Mouse (Mus musculus): ENCODE results near the gene Ace.

DNA sequence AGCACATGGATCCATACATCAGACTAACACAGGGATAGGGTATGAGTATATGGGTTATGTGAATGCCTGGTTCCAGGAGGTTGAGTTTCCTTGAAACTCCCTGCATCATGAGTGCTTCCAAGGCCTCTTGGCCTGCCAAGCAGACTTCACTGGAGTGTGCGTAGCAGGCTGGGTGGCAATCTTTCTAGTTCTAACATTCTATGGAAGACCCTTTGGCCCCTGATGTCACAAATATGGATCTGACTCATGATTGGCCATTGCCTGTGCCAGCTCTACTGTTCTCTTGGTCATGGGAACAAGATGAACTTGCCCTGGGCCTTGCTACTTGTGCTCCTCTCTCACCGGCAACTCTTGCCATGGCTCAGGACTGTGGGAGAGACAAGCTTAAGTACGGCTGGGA lies 26.6 kb downstream of the Ace start, which contains the start of gene Ace3:
- no peak for TF ChIP-seq CTCF (IDR thresholded peaks at IDR 0.05; ENCODE audit: insufficient read depth, low read depth, low read length)
- TF ChIP-seq POLR2A (IDR thresholded peaks at IDR 0.05; ENCODE audit: insufficient read depth, low read depth, low read length), result no peak

Data from olfactory bulb, adult 2 months (tissue).